Mouse (Mus musculus) Patski (cell line): ENCODE measurements at regions not wholly inside any gene's neighbourhood (a gene's known extent, or its start where the extent isn't known, plus 50 kb on each side); places are given as distances from the start of the nearest gene placed in this dataset.

Source experiments
- ATAC-seq: fragments of 100-300 bp; one replicate; pipeline ENCODE4 v1.8.0; 2021
- CTCF ChIA-PET: fragments of 350-600 bp; sonication (Branson Sonifier 250); formaldehyde crosslinking; loops from one replicate; lab custom pipeline; 2022; ENCODE audit warnings: inconsistent platforms; lab: Charles Lee
- POLR2A ChIA-PET: fragments of 350-600 bp; sonication (Branson Sonifier 250); formaldehyde crosslinking; loops from one replicate; lab custom pipeline; 2022; ENCODE audit warnings: antibody characterized with exemption, inconsistent platforms; lab: Charles Lee
- DNase-seq: peaks from one replicate; pipeline ENCODE4 v3.0.0-alpha.2; 2011; ENCODE audit warnings: low read depth, low spot score
- H3K27me3 ChIP-seq: fragments of 371-371 bp; one replicate; pipeline ENCODE4 v1.5.1; 2021
- CTCF ChIP-seq: fragments of 100-300 bp; IDR thresholded peaks from one replicate; pipeline ENCODE4 v1.5.1; 2021
- in situ Hi-C: fragments of 300-500 bp; cut with MboI; formaldehyde crosslinking; loops from 3 replicates; pipeline ENCODE4 v1.11.1; 2018; ENCODE audit warnings: low pct_unique_long_range_greater_than_20kb, mixed read lengths

GRCm38 (mm10) chr3:41353021-41353420, 202.5 kb upstream of the Jade1 start:
- CTCF ChIA-PET, result interaction anchor here (1.0 kb wide), 1 partner anchor 9 kb away, joined by 3 read pairs; no protein-coding TSS in a partner anchor
- ATAC-seq (no peak), DNase-seq (no peak)
- TF ChIP-seq CTCF, result no peak
- in situ Hi-C loops, result no loop called here
- no peaks in the 10 kb centered on the region for H3K27me3 ChIP-seq
- POLR2A ChIA-PET, result interaction anchor here (0.6 kb wide), 1 partner anchor 84 kb away, joined by 4 read pairs; no protein-coding TSS in a partner anchor

GRCm38 (mm10) chr3:41351786-41352185, 203.7 kb upstream of the Jade1 start:
- ATAC-seq (no peak), DNase-seq (no peak)
- TF ChIP-seq CTCF, result no peak
- CTCF ChIA-PET, result interaction anchor here (1.2 kb wide), 1 partner anchor 10 kb away, joined by 3 read pairs; no protein-coding TSS in a partner anchor
- POLR2A ChIA-PET, result interaction anchor here (0.7 kb wide), 1 partner anchor 23 kb away, joined by 4 read pairs; no protein-coding TSS in a partner anchor
- in situ Hi-C loops, result no loop called here
- no peaks in the 10 kb centered on the region for H3K27me3 ChIP-seq

GRCm38 (mm10) chr3:41351091-41351685, 204.3 kb upstream of the Jade1 start:
- no peaks in the 10 kb centered on the region for H3K27me3 ChIP-seq
- TF ChIP-seq CTCF, result no peak
- ChIA-PET CTCF (interaction anchor here (1.2 kb wide), 1 partner anchor 11 kb away, joined by 3 read pairs; no protein-coding TSS in a partner anchor), POLR2A (interaction anchor here (0.7 to 0.8 kb wide), 2 partner anchors 22 to 23 kb away, joined by 3 to 4 read pairs; no protein-coding TSS in a partner anchor)
- ATAC-seq (no peak), DNase-seq (no peak)
- in situ Hi-C loops, result no loop called here

GRCm38 (mm10) chr3:41350331-41350730, 205.2 kb upstream of the Jade1 start:
- ChIA-PET POLR2A (interaction anchor here (0.6 to 0.8 kb wide), 2 partner anchors 21 to 165 kb away, joined by 3 to 4 read pairs; no protein-coding TSS in a partner anchor), CTCF (interaction anchor here (0.8 to 1.1 kb wide), 2 partner anchors 10 to 20 kb away, joined by 3 to 4 read pairs; no protein-coding TSS in a partner anchor)
- ATAC-seq, result no peak
- no peak for TF ChIP-seq CTCF
- in situ Hi-C loops, result no loop called here
- DNase-seq, result no peak
- H3K27me3 ChIP-seq, result no peaks in the 10 kb centered on the region

GRCm38 (mm10) chr3:41348795-41349194, 206.7 kb upstream of the Jade1 start:
- peak; percentile 70 for TF ChIP-seq CTCF
- no peak for ATAC-seq
- in situ Hi-C loops, result no loop called here
- no peaks in the 10 kb centered on the region for H3K27me3 ChIP-seq
- ChIA-PET POLR2A (no interaction called here), CTCF (interaction anchor here (0.7 to 6.6 kb wide), 8 partner anchors 11 to 263 kb away, joined by 3 to 40 read pairs (median 3); no protein-coding TSS in a partner anchor)
- no peak for DNase-seq

- TF ChIP-seq CTCF, result no peak
- ChIA-PET POLR2A (interaction anchor here (0.5 kb wide), 1 partner anchor 332 kb away, joined by 4 read pairs; no protein-coding TSS in a partner anchor), CTCF (interaction anchor here (1.3 to 6.6 kb wide), 2 partner anchors 9 to 14 kb away, joined by 3 to 40 read pairs; no protein-coding TSS in a partner anchor)
- DNase-seq (no peak), ATAC-seq (no peak)
- in situ Hi-C loops, result no loop called here
- H3K27me3 ChIP-seq, result no peaks in the 10 kb centered on the region
These were observed 208.7 kb upstream of the Jade1 start for GRCm38 (mm10) chr3:41346863-41347262.

- TF ChIP-seq CTCF, result no peak
- no peaks in the 10 kb centered on the region for H3K27me3 ChIP-seq
- DNase-seq (no peak), ATAC-seq (peak; percentile 69)
- POLR2A ChIA-PET, result interaction anchor here (1.3 kb wide), 1 partner anchor 17 kb away, joined by 3 read pairs; no protein-coding TSS in a partner anchor
- CTCF ChIA-PET, result interaction anchor here (1.5 to 6.6 kb wide), 2 partner anchors 11 to 17 kb away, joined by 4 to 40 read pairs; no protein-coding TSS in a partner anchor
- in situ Hi-C loops, result no loop called here
These were observed 212.1 kb upstream of the Jade1 start for GRCm38 (mm10) chr3:41343431-41343830.

- no peak for TF ChIP-seq CTCF
- ATAC-seq (peak; percentile 92), DNase-seq (no peak)
- in situ Hi-C loops, result no loop called here
- ChIA-PET CTCF (interaction anchor here (0.8 to 6.2 kb wide), 6 partner anchors 11 to 280 kb away, joined by 3 to 40 read pairs (median 3); no protein-coding TSS in a partner anchor), POLR2A (interaction anchor here (0.8 kb wide), 1 partner anchor 131 kb away, joined by 3 read pairs; no protein-coding TSS in a partner anchor)
- no peaks in the 10 kb centered on the region for H3K27me3 ChIP-seq
These were observed 223.1 kb upstream of the Jade1 start for GRCm38 (mm10) chr3:41332481-41332880.

GRCm38 (mm10) chr3:41330356-41330755, 225.2 kb upstream of the Jade1 start:
- POLR2A ChIA-PET, result no interaction called here
- ATAC-seq, result no peak
- no peak for TF ChIP-seq CTCF

GRCm38 (mm10) chr3:41328828-41329227, 226.7 kb upstream of the Jade1 start:
- H3K27me3 ChIP-seq, result no peaks in the 10 kb centered on the region
- ChIA-PET CTCF (no interaction called here), POLR2A (interaction anchor here (0.6 kb wide), 2 partner anchors 22 to 23 kb away, joined by 3 to 4 read pairs; no protein-coding TSS in a partner anchor)
- in situ Hi-C loops, result no loop called here
- TF ChIP-seq CTCF, result no peak
- ATAC-seq (no peak), DNase-seq (no peak)

More at GRCm38 (mm10) chr3:41330356-41330755, 225.2 kb upstream of the Jade1 start:
- CTCF ChIA-PET, result interaction anchor here (1.1 to 6.2 kb wide), 4 partner anchors 16 to 30 kb away, joined by 3 to 40 read pairs (median 4); no protein-coding TSS in a partner anchor
- in situ Hi-C loops, result no loop called here
- no peaks in the 10 kb centered on the region for H3K27me3 ChIP-seq
- no peak for DNase-seq
